Comparison of ENCODE assay signal across 31 mouse cellular contexts in genomic region chr5:24805222-24805621, GRCm38 (mm10). TPM values are rescaled to one million over a fixed set of nuclear protein-coding genes. Genes with fewer than 3 reads are reported as not detected.
"Had no signal": no experiment of that assay in that cellular context is flagged by ENCODE, and none has a peak within 500 bp of the region (broad histone marks: within the 10 kb centered on the region; RNA-seq: fewer than 3 reads in every experiment).

No protein-coding gene starts in this region.

- ATAC-seq: forebrain, postnatal 0 days; hindbrain, postnatal 0 days; intestine, embryonic 16.5 days; liver, embryonic 12.5 days had no signal

- H3K4me1 ChIP-seq: hindbrain, embryonic 13.5 days; hindbrain, embryonic 15.5 days; kidney, embryonic 15.5 days had no signal

- H3K27me3 ChIP-seq: heart, embryonic 12.5 days; hindbrain, embryonic 13.5 days; hindbrain, embryonic 15.5 days; kidney, embryonic 15.5 days; limb, embryonic 13.5 days; limb, embryonic 15.5 days; liver, embryonic 12.5 days had no signal

- H3K9me3 ChIP-seq: heart, embryonic 12.5 days; hindbrain, embryonic 13.5 days; hindbrain, embryonic 15.5 days; kidney, embryonic 15.5 days; limb, embryonic 13.5 days; limb, embryonic 15.5 days; liver, embryonic 12.5 days had no signal

- H3K27ac ChIP-seq: heart, adult 2 months; hindbrain, embryonic 13.5 days; hindbrain, embryonic 15.5 days; hindbrain, postnatal 0 days; kidney, embryonic 15.5 days; kidney, postnatal 0 days; limb, embryonic 13.5 days; limb, embryonic 15.5 days; liver, embryonic 12.5 days; liver, embryonic 14.5 days had no signal

- DNase-seq: forebrain, postnatal 0 days; gastrocnemius, postnatal 14 days; heart, adult 2 months; heart, postnatal 10 days; heart, postnatal 36 days; kidney, adult 11 months; kidney, adult 2 months; kidney, adult 9 months; kidney, postnatal 14 days; kidney, postnatal 36 days; layer of hippocampus, postnatal 36 days; left cerebral cortex, postnatal 4 days had no signal

- H3K4me3 ChIP-seq: heart, adult 2 months; heart, embryonic 12.5 days; hindbrain, embryonic 13.5 days; hindbrain, embryonic 15.5 days; kidney, embryonic 15.5 days; limb, embryonic 13.5 days; limb, embryonic 15.5 days; liver, embryonic 12.5 days had no signal

RNA-seq across cellular contexts. Expression of gene Crygn, which starts 47.4 kb away (rescaled TPM):
- total RNA-seq: gastrocnemius, adult 18-20 months; gastrocnemius, adult 8-10 months; gastrocnemius, postnatal 4 days; heart, adult 2 months; heart, postnatal 10 days; heart, postnatal 36 days; hindbrain, postnatal 0 days; left cerebral cortex, adult 18-20 months; left cerebral cortex, postnatal 10 days; left cerebral cortex, postnatal 25 days had no signal
- polyA plus RNA-seq: heart, adult 2 months; heart, embryonic 14.5 days; hindbrain, embryonic 11.5 days; liver, embryonic 12.5 days had no signal
